Comparison of ENCODE assay signal across 20 mouse cellular contexts in the genomic region with DNA sequence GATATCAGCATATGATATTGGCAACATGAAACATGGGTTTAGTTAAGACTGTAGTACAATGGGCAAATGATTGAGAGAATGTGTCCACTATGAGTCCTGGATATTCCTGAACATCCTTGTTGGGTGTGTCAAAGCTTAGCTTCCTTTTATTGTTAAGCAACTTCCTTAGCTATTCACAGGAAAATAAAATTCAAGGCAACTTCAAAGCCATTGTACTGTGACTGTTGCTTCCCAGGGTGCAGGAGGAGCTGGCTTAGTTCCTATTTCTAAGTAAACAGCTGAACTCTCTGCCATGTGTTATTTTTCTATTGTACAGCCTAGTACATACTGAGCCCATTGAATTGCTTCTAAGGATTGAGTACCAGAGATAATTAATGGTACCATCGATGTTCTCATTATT.
DNase-seq lines count a peak whose midpoint lies in the region; ATAC-seq and TF ChIP-seq lines count a peak whose summit lies in the region.
"Had no signal": no experiment of that assay in that cellular context is flagged by ENCODE, and none has a peak within 500 bp of the region (broad histone marks: within the 10 kb centered on the region; RNA-seq: fewer than 3 reads in every experiment).

No protein-coding gene starts in this region.

- H3K4me2 ChIP-seq in kidney, embryonic 15.5 days = no peak overlapping the region
- H3K4me2 ChIP-seq in kidney, postnatal 0 days (ENCODE audit: low read length) = no peak overlapping the region
- H3K4me2 ChIP-seq: embryonic facial prominence, embryonic 13.5 days; forebrain, embryonic 15.5 days; midbrain, embryonic 15.5 days had no signal

- H3K27me3 ChIP-seq in kidney, embryonic 15.5 days = no peaks in the 10 kb centered on the region
- H3K27me3 ChIP-seq in kidney, postnatal 0 days (ENCODE audit: insufficient read depth, low read length) = no peaks in the 10 kb centered on the region
- H3K27me3 ChIP-seq: embryonic facial prominence, embryonic 13.5 days; forebrain, embryonic 15.5 days; midbrain, embryonic 15.5 days had no signal

- H3K36me3 ChIP-seq in kidney, embryonic 15.5 days = no peaks in the 10 kb centered on the region
- no peaks in the 10 kb centered on the region for H3K36me3 ChIP-seq in kidney, postnatal 0 days (ENCODE audit: insufficient read depth, low read length)
- H3K36me3 ChIP-seq: embryonic facial prominence, embryonic 13.5 days; forebrain, embryonic 15.5 days; limb, embryonic 10.5 days; midbrain, embryonic 15.5 days had no signal

- TF ChIP-seq CTCF in kidney, postnatal 0 days (IDR thresholded peaks at IDR 0.05; ENCODE audit: low read depth) = no peak

- ATAC-seq in kidney, embryonic 15.5 days (replicated peaks; ENCODE audit: low FRiP score) = peak; percentile 22; the same call in 1 of the 2 replicates
- ATAC-seq in kidney, postnatal 0 days (replicated peaks; ENCODE audit: low FRiP score, low read depth) = no peak
- ATAC-seq: forebrain, embryonic 15.5 days; hindbrain, postnatal 0 days; intestine, postnatal 0 days; liver, postnatal 0 days; midbrain, embryonic 15.5 days had no signal

- H3K9me3 ChIP-seq in kidney, embryonic 15.5 days (replicated peaks) = no peaks in the 10 kb centered on the region
- H3K9me3 ChIP-seq in kidney, postnatal 0 days (replicated peaks; ENCODE audit: low read length) = no peaks in the 10 kb centered on the region
- H3K9me3 ChIP-seq: embryonic facial prominence, embryonic 13.5 days; forebrain, embryonic 15.5 days; limb, embryonic 10.5 days; megakaryocyte, embryonic 14.5 days; midbrain, embryonic 15.5 days had no signal

- H3K9ac ChIP-seq in kidney, embryonic 15.5 days = no peak overlapping the region
- H3K9ac ChIP-seq in kidney, postnatal 0 days (ENCODE audit: low read depth, low read length) = no peak overlapping the region
- H3K9ac ChIP-seq: embryonic facial prominence, embryonic 13.5 days; forebrain, embryonic 15.5 days; liver, postnatal 0 days; midbrain, embryonic 15.5 days had no signal

- peak; percentile 69 for DNase-seq in heart, adult 8-10 months (ENCODE audit: low spot score)
- DNase-seq in heart, postnatal 36 days = no peak
- no peak for DNase-seq in kidney, postnatal 10 days
- peak; percentile 67 for DNase-seq in kidney, postnatal 0 days (ENCODE audit: low spot score)
- peak; percentile 42 for DNase-seq in lung, postnatal 10 days
- no peak for DNase-seq in cerebellum, adult 11 months
- DNase-seq: adrenal gland, adult 2 months; cerebellum, adult 9-10 months; layer of hippocampus, adult 9-11 months; liver, postnatal 0 days; thymus, postnatal 36 days had no signal

- H3K4me3 ChIP-seq in kidney, embryonic 15.5 days (replicated peaks) = no peak overlapping the region
- H3K4me3 ChIP-seq in kidney, postnatal 0 days (replicated peaks; ENCODE audit: low read depth, low read length) = no peak overlapping the region
- H3K4me3 ChIP-seq: embryonic facial prominence, embryonic 13.5 days; forebrain, embryonic 15.5 days; limb, embryonic 10.5 days; megakaryocyte, embryonic 14.5 days; midbrain, embryonic 15.5 days; myocyte had no signal

- intact Hi-C loops in heart, postnatal 36 days (cut with DNase I) = no loop called here

- WGBS in kidney, embryonic 15.5 days = 57% methylated on average over 1 of the region's 1 CpGs
- WGBS in kidney, postnatal 0 days = 48% methylated on average over 1 of the region's 1 CpGs

- no peaks in the 10 kb centered on the region for H3K4me1 ChIP-seq in kidney, embryonic 15.5 days
- H3K4me1 ChIP-seq in kidney, postnatal 0 days (replicated peaks; ENCODE audit: insufficient read depth, low read length) = no peaks in the 10 kb centered on the region
- H3K4me1 ChIP-seq: embryonic facial prominence, embryonic 13.5 days; forebrain, embryonic 15.5 days; limb, embryonic 10.5 days; megakaryocyte, embryonic 14.5 days; midbrain, embryonic 15.5 days had no signal

- H3K27ac ChIP-seq in kidney, embryonic 15.5 days = no peak overlapping the region
- H3K27ac ChIP-seq in kidney, postnatal 0 days = no peak overlapping the region
- H3K27ac ChIP-seq: embryonic facial prominence, embryonic 13.5 days; forebrain, embryonic 15.5 days; hindbrain, postnatal 0 days; limb, embryonic 10.5 days; midbrain, embryonic 15.5 days had no signal

Comparison
In these comparisons a context has a peak if more than half of its experiments do, and no peak if none do; other contexts are left out.
1. DNase-seq: peak in heart, adult 8-10 months (single experiment), kidney, postnatal 0 days (single experiment) and lung, postnatal 10 days (single experiment); none in heart, postnatal 36 days (0 of 2), kidney, postnatal 10 days (single experiment) and cerebellum, adult 11 months (single experiment).